ENCODE assay signal across 1 mouse cellular context in the genomic region with DNA sequence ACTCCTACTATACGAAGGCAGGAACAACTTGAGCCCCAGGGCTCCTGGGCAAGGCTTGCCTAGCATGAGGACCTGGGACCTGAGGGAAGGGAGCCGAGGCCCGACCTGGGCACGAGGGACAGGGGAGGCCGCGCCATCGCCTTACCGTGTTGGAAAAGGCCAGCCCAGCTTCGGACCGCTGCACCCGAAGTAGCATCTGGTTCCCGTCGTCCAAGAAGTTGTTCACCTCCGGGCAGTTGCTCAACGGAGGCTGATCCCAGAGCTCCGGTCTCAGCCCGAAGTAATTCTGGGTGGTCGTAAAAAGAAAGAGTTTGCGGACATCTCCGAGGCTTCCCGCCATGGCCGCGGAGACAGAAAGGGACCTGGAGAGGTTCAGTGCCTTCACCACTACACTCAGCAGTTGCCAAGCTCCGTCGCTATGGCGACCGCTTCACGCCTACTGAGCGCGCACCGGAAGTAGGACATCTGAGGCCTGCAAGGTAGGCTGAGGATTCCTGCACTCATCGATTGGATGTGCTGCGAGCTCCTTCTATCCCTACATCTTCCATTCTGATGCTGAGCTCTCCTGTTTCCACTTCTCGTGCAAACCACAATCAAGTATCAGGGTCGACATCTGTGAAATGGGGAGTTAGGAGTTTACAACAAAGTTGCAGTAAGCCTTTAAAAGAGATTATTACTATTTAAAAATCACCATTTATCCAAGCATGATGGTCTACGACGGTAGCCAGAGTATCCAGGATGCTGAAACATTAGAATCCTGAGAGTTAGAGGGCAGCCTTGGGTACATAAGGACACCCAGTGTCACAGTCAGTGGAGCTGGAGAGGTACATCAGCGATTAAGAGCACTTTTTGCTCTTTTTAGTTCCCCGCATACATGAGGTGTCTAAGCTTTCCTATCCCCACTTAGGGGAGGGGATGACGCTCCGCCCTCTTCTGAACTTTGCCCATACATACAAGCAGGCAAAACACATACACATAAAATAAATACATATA.
TF ChIP-seq lines count a peak whose summit lies in the region.

No protein-coding gene starts in this region.

TF ChIP-seq in CH12.LX, 34 proteins besides CTCF, POLR2A, EP300 and RAD21 (continued from another document):
- TF ChIP-seq E2F4 (IDR thresholded peaks at IDR 0.05; ENCODE audit: insufficient replicate concordance, low read depth, low read length) (no peak), TCF12 (IDR thresholded peaks at IDR 0.05; ENCODE audit: low read depth, low read length) (0 out of 2 replicates have a peak, but pooled peaks have one; percentile 53), ZC3H11A (IDR thresholded peaks at IDR 0.05; ENCODE audit: low read depth, low read length) (no peak), USF1 (IDR thresholded peaks at IDR 0.05; ENCODE audit: low read depth, low read length) (no peak), HCFC1 (IDR thresholded peaks at IDR 0.05; ENCODE audit: low read depth, low read length) (peak; percentile 85), MAZ (IDR thresholded peaks at IDR 0.05; ENCODE audit: low read depth, low read length) (no peak), POLR2AphosphoS2 (IDR thresholded peaks at IDR 0.05; ENCODE audit: low read depth, low read length) (peak; percentile 65; the same call in 1 of the 2 replicates), MXI1 (IDR thresholded peaks at IDR 0.05; ENCODE audit: low read depth, low read length) (peak; percentile 97), ETS1 (conservative IDR thresholded peaks at IDR 0.05; ENCODE audit: low read depth, low read length) (no peak), MAFK (IDR thresholded peaks at IDR 0.05; ENCODE audit: insufficient replicate concordance, low read length) (no peak), KAT2A (IDR thresholded peaks at IDR 0.05; ENCODE audit: insufficient replicate concordance, low read length) (no peak), SMC3 (IDR thresholded peaks at IDR 0.05; ENCODE audit: low read depth, low read length) (no peak), JUN (IDR thresholded peaks at IDR 0.05; ENCODE audit: insufficient read depth, low read depth, low read length) (no peak), UBTF (IDR thresholded peaks at IDR 0.05; ENCODE audit: low read depth, low read length) (no peak), IRF4 (IDR thresholded peaks at IDR 0.05; ENCODE audit: low read depth, low read length) (no peak), NELFE (IDR thresholded peaks at IDR 0.05; ENCODE audit: low read depth, low read length) (no peak), ZMIZ1 (IDR thresholded peaks at IDR 0.05; ENCODE audit: low read depth, low read length) (no peak), MYC (IDR thresholded peaks at IDR 0.05; ENCODE audit: low read depth, low read length) (no peak), CHD1 (IDR thresholded peaks at IDR 0.05; ENCODE audit: low read depth, low read length) (no peak), ZNF384 (IDR thresholded peaks at IDR 0.05; ENCODE audit: low read depth, low read length) (no peak), CHD2 (IDR thresholded peaks at IDR 0.05; ENCODE audit: low read length) (no peak), ZKSCAN1 (IDR thresholded peaks at IDR 0.05; ENCODE audit: borderline replicate concordance, low read depth, low read length) (no peak), TBP (conservative IDR thresholded peaks at IDR 0.05; ENCODE audit: low read depth, low read length) (0 out of 2 replicates have a peak, but pooled peaks have one; percentile 39), BHLHE40 (IDR thresholded peaks at IDR 0.05; ENCODE audit: low read depth, low read length) (no peak), ELF1 (IDR thresholded peaks at IDR 0.05; ENCODE audit: low read depth, low read length) (peak; percentile 91), RCOR1 (conservative IDR thresholded peaks at IDR 0.05; ENCODE audit: low read depth, low read length) (no peak), PAX5 (IDR thresholded peaks at IDR 0.05; ENCODE audit: low read length) (peak; percentile 73), MAX (IDR thresholded peaks at IDR 0.05; ENCODE audit: low read length) (no peak; the same call in 1 of the 2 replicates), USF2 (conservative IDR thresholded peaks at IDR 0.05; ENCODE audit: low read depth, low read length) (no peak), JUND (conservative IDR thresholded peaks at IDR 0.05; ENCODE audit: low read depth, low read length) (no peak), SIN3A (IDR thresholded peaks at IDR 0.05; ENCODE audit: low read length) (peak; percentile 96), GABPA (IDR thresholded peaks at IDR 0.05; ENCODE audit: insufficient replicate concordance, low read depth, low read length) (no peak)
